Mouse (Mus musculus): ENCODE measurements around the gene Uevld.

GRCm38 (mm10) chr7:46999983-47000643 lies 41.8 kb upstream of the Uevld start:
- TF ChIP-seq CTCF (IDR thresholded peaks at IDR 0.05; ENCODE audit: control insufficient read depth, insufficient read depth, low read length) (no peak), POLR2A (IDR thresholded peaks at IDR 0.05; ENCODE audit: borderline replicate concordance, control insufficient read depth, low read depth, low read length) (no peak)
